Mouse (Mus musculus) heart, embryonic 15.5 days (tissue): Measurements from ENCODE around the gene Tuba1c. TPM values are rescaled to one million over a fixed set of nuclear protein-coding genes. Genes with fewer than 3 reads are reported as not detected.
A peak's percentile ranks its signal among the peaks of the same experiment; 100 is the strongest.
"Not testable (repeated sequence)": the region's sequence is repeated elsewhere in the genome, so short reads cannot be mapped to it uniquely, and the experiment has no call there.

Experiments used
- ATAC-seq: fragments of 200-750 bp; cut with Nextera tagmentation; replicated peaks from 2 replicates; pipeline ENCODE4 v1.8.0; 2017; ENCODE audit warnings: low read depth, moderate TSS enrichment; ENCODE audit not compliant: insufficient number of reproducible peaks, insufficient read depth, low FRiP score
- H3K27ac ChIP-seq: fragments of 300-500 bp; sonication (generic); 2 replicates; pipeline ENCODE4 v1.5.1; 2015; ENCODE audit warnings: mild to moderate bottlenecking, inconsistent platforms
- H3K27me3 ChIP-seq: fragments of 300-500 bp; sonication (generic); 2 replicates; pipeline ENCODE4 v1.6.1; 2015; ENCODE audit warnings: inconsistent platforms
- H3K36me3 ChIP-seq: fragments of 300-500 bp; sonication (generic); 2 replicates; pipeline ENCODE4 v1.6.1; 2015; ENCODE audit warnings: mild to moderate bottlenecking, inconsistent platforms
- H3K4me1 ChIP-seq: fragments of 300-500 bp; sonication (generic); replicated peaks from 2 replicates; pipeline ENCODE4 v1.6.1; 2015; ENCODE audit warnings: inconsistent platforms
- H3K4me2 ChIP-seq: fragments of 300-500 bp; sonication (generic); 2 replicates; pipeline ENCODE4 v1.6.1; 2015; ENCODE audit warnings: inconsistent platforms, mild to moderate bottlenecking, moderate library complexity
- H3K4me3 ChIP-seq: fragments of 300-500 bp; sonication (generic); 2 replicates; pipeline ENCODE4 v1.5.1; 2015; ENCODE audit warnings: mild to moderate bottlenecking, inconsistent platforms
- H3K9ac ChIP-seq: fragments of 300-500 bp; sonication (generic); 2 replicates; pipeline ENCODE4 v1.6.1; 2015; ENCODE audit warnings: mild to moderate bottlenecking, inconsistent platforms
- H3K9me3 ChIP-seq: fragments of 300-500 bp; sonication (generic); replicated peaks from 2 replicates; pipeline ENCODE4 v1.6.1; 2016; ENCODE audit warnings: inconsistent platforms
- WGBS: fragments of 180-500 bp; shearing (Covaris S2); methylation state at CpG from one replicate; pipeline ENCODE4 v1.1.7; 2015; ENCODE audit warnings: mixed read lengths; 5-methylcytosine and 5-hydroxymethylcytosine counted together
- polyA plus RNA-seq: library from polyadenylated mRNA; unstranded; fragments of >200 nt; fragmentation: Nextera tagmentation; extraction: Ambion mirVana; gene quantifications from 2 replicates; pipeline ENCODE4 v1.2.1, GENCODE M21; 2015

Tuba1c gene
- polyA plus RNA-seq, 1 experiment from 2014 or later, result 117 TPM

DNA sequence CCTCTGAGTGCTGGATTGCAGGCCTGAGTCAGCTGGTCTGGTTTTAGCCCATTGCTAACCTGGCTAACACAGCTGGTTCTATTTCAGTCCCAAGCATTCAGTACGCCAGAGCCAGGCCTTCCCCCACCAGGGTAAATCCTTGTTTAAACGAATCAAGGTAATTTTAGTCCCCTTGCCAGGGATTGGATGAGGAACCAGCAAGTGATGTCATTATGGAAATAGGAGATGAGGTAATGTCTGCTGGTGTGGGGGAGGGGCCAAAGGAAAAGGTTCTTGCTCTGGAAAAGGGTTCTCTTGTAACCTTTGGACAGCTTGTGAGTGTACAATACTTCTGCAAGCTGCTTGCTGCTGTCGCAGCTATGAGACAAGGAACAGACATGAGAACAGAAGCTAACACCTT lies 15.2 kb downstream of the Tuba1c start:
- Histone ChIP-seq H3K27me3 (0 out of 2 replicates have a peak, but pooled peaks cover 3% of the 10 kb centered on the region), H3K36me3 (no peaks in the 10 kb centered on the region), H3K9ac (no peak overlapping the region), H3K9me3 (no peaks in the 10 kb centered on the region), H3K4me2 (no peak overlapping the region), H3K4me3 (no peak overlapping the region), H3K4me1 (peaks cover 15% of the 10 kb centered on the region), H3K27ac (no peak overlapping the region)
- no peak for ATAC-seq
- 42% methylated on average over 3 of the region's 3 CpGs for WGBS

DNA sequence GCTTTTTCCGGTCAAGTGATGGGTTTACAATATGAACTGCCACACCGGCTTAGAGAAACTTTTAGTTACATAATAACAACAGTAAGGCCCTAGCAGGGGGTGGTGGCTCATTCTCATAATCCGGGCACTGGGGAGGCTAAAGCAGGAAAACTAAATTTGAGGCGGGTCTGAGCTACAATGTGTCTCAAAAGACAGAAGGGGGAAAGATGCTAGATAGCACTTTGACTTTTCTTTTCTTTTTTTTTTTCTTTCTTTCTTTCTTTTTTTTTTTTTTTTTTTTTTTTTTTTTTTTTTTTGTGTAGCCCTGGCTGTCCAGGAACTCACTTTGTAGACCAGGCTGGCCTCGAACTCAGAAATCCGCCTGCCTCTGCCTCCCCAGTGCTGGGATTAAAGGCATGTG lies 16.0 kb downstream of the Tuba1c start:
- H3K4me3 ChIP-seq, H3K27ac ChIP-seq, H3K27me3 ChIP-seq, H3K4me1 ChIP-seq, H3K9ac ChIP-seq, H3K9me3 ChIP-seq, ATAC-seq, H3K36me3 ChIP-seq, H3K4me2 ChIP-seq: not testable (repeated sequence)
- WGBS, result 70% methylated on average over 6 of the region's 6 CpGs

DNA sequence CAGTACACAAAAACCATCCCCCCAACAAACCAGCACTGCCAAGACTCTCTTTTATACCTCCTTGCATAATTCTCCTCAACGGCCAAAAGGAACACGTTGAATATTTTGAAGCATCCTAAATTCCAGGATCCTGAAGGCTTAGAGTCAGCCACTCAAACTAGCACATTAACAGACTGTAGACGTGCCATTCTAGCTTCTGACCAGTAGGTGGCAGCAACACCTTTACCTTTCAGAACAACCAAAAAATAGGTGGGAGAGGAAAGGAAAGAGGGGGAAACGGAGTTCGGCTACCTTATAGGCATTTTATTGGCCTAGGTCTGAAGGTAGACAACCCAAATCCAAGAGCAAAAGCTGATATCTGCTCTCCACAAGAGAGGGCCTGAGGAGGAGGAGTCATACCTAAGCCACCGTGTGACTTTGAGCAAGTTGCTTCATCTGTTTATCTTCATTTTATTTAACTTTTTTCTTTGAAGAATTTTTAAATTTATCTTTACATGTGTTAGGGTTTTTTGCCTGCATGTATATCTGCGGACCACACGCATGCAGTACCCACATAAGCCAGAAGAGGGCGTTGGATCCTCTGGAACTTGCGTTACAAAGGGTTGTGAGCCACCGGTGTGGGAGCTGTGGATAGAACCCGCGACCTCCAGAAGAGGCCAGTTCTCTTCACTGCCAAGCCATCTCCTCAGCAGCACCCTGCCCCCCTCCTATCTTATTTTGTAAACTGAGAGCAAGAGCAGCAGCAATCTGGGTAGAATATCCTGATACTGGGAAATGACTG lies 20.0 kb downstream of the Tuba1c start:
- Histone ChIP-seq H3K4me2 (no peak overlapping the region), H3K27me3 (peaks cover 38% of the 10 kb centered on the region), H3K27ac (no peak overlapping the region), H3K36me3 (no peaks in the 10 kb centered on the region), H3K9ac (no peak overlapping the region), H3K9me3 (no peaks in the 10 kb centered on the region), H3K4me3 (no peak overlapping the region), H3K4me1 (peaks cover under 1% of the 10 kb centered on the region; the same call in 1 of the 2 replicates)
- 27% methylated on average over 13 of the region's 13 CpGs for WGBS
- ATAC-seq, result no peak

DNA sequence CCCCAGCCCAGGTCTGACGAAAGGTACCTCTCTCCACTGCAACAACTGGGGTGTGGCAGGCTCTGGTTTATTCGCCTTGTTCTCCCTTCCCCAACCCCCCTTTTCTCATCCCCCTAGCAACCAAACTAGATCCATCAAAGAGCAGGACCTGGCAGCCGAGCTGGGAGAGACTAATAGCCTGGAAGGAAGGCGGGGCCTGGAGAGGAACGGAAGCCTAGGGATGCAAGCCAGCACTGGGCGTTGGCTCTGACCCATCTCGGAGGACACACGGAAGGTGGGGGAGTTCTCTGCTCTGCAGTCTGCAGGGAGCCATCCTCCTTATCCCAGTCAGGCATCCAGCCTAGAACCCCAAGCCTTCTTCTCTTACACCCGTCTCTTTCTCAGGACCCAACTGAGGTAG lies 23.7 kb downstream of the Tuba1c start:
- ATAC-seq, result no peak
- 21% methylated on average over 9 of the region's 9 CpGs for WGBS
- Histone ChIP-seq H3K9ac (no peak overlapping the region), H3K36me3 (no peaks in the 10 kb centered on the region), H3K9me3 (no peaks in the 10 kb centered on the region), H3K4me3 (no peak overlapping the region), H3K4me1 (peaks cover 26% of the 10 kb centered on the region), H3K27ac (no peak overlapping the region), H3K4me2 (no peak overlapping the region), H3K27me3 (peaks cover 72% of the 10 kb centered on the region)

DNA sequence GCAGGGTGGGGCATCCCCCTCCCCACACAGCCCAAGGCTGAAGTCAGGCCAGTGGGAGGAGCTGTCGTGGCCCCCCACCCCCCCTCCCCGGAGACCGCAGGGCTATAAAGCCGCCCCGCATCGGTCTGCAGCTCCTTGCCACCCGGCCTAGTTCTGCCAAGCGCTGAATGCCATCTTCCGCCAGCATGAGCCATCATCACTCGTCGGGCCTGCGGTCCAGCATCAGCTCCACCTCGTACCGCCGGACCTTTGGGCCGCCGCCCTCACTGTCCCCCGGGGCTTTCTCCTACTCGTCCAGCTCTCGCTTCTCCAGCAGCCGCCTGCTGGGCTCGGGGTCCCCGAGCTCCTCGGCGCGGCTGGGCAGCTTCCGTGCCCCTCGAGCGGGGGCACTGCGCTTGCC lies 25.3 kb downstream of the Tuba1c start, which contains the start of gene Prph:
Prph (plus strand) TSS at position 135 of the 400 bp plus-strand sequence.
- Histone ChIP-seq H3K36me3 (no peaks in the 10 kb centered on the region), H3K27ac (no peak within 1 kb of the TSS), H3K4me3 (peak within 1 kb of the TSS; percentile 49), H3K9ac (peak within 1 kb of the TSS; percentile 44), H3K4me1 (peaks cover 26% of the 10 kb centered on the region), H3K9me3 (no peaks in the 10 kb centered on the region), H3K27me3 (peaks cover 88% of the 10 kb centered on the region), H3K4me2 (peak within 1 kb of the TSS; percentile 88)
- 1% methylated on average over 30 of the region's 30 CpGs for WGBS
- ATAC-seq, result 0 out of 2 replicates have a peak, but pooled peaks have one; percentile 25

DNA sequence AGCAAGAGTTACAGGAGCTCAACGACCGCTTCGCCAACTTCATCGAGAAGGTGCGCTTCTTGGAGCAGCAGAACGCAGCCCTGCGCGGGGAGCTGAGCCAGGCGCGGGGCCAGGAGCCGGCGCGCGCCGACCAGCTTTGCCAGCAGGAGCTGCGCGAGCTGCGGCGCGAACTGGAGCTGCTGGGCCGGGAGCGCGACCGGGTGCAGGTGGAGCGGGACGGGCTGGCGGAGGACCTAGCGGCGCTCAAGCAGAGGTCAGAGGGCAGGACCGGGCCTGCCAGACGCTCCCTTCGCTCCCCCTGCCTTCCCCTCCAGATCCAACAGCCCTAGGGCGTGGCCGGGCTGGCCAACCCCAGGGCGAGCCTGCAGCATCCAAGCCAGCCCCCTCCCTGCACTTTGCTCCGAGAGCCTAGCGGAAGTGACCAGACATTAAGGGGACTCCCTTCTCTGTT lies 25.8 kb downstream of the Tuba1c start:
- WGBS, result under 1% methylated on average over 33 of the region's 37 CpGs
- no peak for ATAC-seq
- no peak overlapping the region for H3K27ac ChIP-seq
- peaks cover 92% of the 10 kb centered on the region for H3K27me3 ChIP-seq
- H3K4me3 ChIP-seq, result peak overlapping the region; percentile 49
- no peaks in the 10 kb centered on the region for H3K9me3 ChIP-seq
- peak overlapping the region; percentile 88 for H3K4me2 ChIP-seq
- no peaks in the 10 kb centered on the region for H3K36me3 ChIP-seq
- H3K9ac ChIP-seq, result peak overlapping the region; percentile 44
- peaks cover 26% of the 10 kb centered on the region for H3K4me1 ChIP-seq

DNA sequence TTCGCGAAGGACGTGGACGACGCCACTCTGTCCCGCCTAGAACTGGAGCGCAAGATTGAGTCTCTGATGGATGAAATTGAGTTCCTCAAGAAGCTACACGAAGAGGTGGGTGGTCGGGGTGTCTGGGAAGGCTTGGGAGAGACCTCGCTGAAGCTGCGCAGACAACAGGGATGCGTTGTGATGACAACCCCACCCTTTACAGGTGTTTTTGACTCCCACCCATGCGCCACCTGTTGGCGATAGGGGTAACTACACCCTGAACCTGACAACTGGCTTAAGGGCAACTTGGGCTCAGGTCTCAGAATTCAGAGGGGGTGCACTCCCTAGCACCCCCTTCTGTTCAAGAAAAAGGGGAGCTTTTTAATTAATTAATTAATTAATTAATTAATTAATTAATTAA lies 26.6 kb downstream of the Tuba1c start:
- peak overlapping the region; percentile 49 for H3K4me3 ChIP-seq
- WGBS, result 7% methylated on average over 14 of the region's 14 CpGs
- H3K36me3 ChIP-seq, result no peaks in the 10 kb centered on the region
- ATAC-seq, result no peak
- H3K27ac ChIP-seq, result no peak overlapping the region
- peaks cover 26% of the 10 kb centered on the region for H3K4me1 ChIP-seq
- no peaks in the 10 kb centered on the region for H3K9me3 ChIP-seq
- peaks cover 95% of the 10 kb centered on the region for H3K27me3 ChIP-seq
- no peak overlapping the region for H3K9ac ChIP-seq
- peak overlapping the region; percentile 88 for H3K4me2 ChIP-seq

DNA sequence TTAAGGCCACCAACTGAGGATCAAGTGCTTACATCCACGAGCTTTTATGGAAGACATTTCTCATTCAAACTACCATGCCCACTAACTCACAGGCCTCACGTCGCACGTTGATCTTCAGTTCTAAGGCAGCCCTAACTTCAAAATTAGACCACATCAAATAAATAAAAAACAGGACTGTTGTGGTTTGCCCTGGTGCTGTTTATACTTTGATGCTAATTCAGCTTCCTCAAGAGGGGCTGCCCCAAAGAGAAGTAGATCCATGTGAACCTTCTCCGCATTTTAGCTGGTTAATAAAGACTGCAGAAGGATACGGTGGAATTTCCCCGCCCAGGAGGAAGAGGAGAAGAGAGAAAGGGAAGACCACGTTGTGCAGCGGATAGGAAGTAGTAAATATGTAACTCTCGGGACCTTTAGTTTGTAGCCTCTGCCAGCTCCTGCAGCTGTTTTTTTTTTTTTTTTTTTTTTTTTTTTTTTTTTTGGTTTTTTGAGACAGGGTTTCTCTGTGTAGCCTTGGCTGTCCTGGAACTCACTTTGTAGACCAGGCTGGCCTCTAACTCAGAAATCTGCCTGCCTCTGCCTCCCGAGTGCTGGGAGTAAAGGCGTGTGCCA lies 36.0 kb downstream of the Tuba1c start:
- WGBS, result 72% methylated on average over 12 of the region's 12 CpGs
- Histone ChIP-seq H3K4me2 (no peak overlapping the region), H3K27me3 (peaks cover 12% of the 10 kb centered on the region), H3K9me3 (no peaks in the 10 kb centered on the region), H3K27ac (no peak overlapping the region), H3K9ac (no peak overlapping the region), H3K4me3 (no peak overlapping the region), H3K36me3 (no peaks in the 10 kb centered on the region), H3K4me1 (no peaks in the 10 kb centered on the region)
- no peak for ATAC-seq

DNA sequence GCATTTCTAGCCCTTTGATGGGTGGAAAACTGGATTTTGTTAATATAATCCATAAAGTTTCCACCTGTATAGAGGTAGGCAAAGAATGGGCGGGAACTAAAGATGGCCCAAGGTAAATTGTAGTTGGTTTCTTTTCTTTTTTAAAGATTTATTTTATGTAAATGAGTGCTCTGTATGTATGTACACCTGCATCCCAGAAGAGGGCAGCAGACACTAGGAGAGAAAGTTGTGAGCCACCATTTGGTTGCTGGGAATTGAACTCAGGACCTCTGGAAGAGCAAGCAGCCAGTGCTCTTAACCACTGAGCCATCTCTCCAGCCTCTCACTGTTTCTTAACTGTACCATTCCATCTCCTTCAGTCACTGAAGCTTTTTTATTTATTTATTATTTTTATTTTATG lies 42.3 kb downstream of the Tuba1c start:
- H3K27me3 ChIP-seq, result no peaks in the 10 kb centered on the region

DNA sequence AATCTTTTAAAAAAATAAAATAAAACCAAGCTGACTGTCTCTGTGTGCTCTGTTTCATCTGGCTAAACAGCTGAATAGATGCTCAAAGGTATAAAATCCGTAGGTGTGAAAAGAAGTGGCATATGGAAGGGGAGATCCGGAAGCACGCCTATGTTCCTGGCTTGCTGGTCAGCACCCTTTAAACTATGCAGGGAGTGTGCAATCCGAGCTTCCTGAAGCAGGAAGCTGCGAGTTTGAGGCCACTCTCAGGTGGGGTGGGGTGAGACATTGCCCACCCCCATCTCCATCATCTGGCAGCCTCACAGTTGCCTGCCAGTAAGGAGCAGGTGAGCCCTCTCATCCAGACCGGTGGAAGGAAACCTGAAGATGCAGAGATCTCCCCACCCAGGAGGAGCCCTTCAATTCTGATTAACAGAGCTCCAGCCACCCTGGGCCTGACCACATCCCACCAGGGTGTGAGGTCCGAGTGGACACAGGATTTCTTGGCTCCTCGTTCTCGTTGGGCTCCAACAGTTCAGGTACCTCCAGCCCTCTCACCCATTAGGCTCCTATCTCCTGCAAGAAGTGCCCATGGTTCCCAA lies 44.4 kb downstream of the Tuba1c start, which contains the start of gene Troap:
Troap (plus strand) TSS at position 557 of the 581 bp plus-strand sequence.
- ATAC-seq, result peak; percentile 33
- no peaks in the 10 kb centered on the region for H3K27me3 ChIP-seq
- peak within 1 kb of the TSS; percentile 60 for H3K4me3 ChIP-seq
- WGBS, result 20% methylated on average over 9 of the region's 9 CpGs
- peak within 1 kb of the TSS; percentile 93 for H3K27ac ChIP-seq
- peak within 1 kb of the TSS; percentile 57 for H3K9ac ChIP-seq
- peak within 1 kb of the TSS; percentile 75 for H3K4me2 ChIP-seq
- peaks cover 22% of the 10 kb centered on the region for H3K4me1 ChIP-seq
- peaks cover 7% of the 10 kb centered on the region; the same call in 1 of the 2 replicates for H3K36me3 ChIP-seq
- H3K9me3 ChIP-seq, result no peaks in the 10 kb centered on the region

More for the DNA sequence above, 42.3 kb downstream of the Tuba1c start:
- Histone ChIP-seq H3K9me3 (no peaks in the 10 kb centered on the region), H3K9ac (no peak overlapping the region), H3K4me1 (peaks cover 16% of the 10 kb centered on the region), H3K36me3 (no peaks in the 10 kb centered on the region), H3K4me3 (no peak overlapping the region), H3K27ac (no peak overlapping the region), H3K4me2 (no peak overlapping the region)
- 84% methylated on average over 1 of the region's 1 CpGs for WGBS
- no peak for ATAC-seq

DNA sequence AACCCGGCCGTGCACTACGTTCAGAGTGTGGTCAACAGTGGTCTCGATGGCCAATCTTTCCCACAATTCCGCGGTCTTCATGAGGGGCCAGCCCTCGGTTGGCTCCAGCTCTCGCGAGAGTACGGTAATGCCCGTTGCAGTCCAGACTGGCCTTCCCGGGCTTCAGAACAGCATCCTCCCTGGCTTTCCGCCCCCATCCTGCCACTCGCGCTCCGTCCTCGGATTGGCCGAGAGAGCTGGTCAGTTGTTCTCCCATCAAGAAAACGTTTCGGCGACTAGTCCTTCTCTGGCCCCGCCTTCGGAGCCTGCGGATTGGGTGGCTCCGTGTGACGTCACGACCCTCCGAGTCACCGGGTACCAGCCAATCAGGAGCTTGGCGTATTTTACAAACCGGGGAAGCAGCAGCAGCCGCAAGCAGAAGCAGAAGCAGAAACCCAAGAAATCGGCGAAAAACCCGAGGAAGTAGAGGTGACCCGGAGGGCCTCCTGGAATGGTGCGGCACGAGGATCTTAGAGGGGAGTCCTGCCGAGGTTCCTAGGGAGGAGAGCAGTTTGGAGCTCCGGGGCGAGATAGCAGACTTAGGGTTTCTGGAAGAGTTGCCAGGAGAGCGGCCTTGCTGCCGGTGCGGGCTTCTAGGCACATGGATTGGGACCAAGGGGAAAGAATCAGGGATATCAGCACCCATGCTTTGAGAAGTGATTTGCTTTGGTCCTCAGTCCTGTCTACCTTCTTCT lies 45.1 kb downstream of the Tuba1c start:
- Histone ChIP-seq H3K36me3 (peaks cover 7% of the 10 kb centered on the region; the same call in 1 of the 2 replicates), H3K4me1 (peaks cover 22% of the 10 kb centered on the region), H3K9ac (peak overlapping the region; percentile 57), H3K9me3 (no peaks in the 10 kb centered on the region), H3K4me3 (peak overlapping the region; percentile 60), H3K4me2 (peak overlapping the region; percentile 75), H3K27ac (peak overlapping the region; percentile 93), H3K27me3 (no peaks in the 10 kb centered on the region)
- under 1% methylated on average over 44 of the region's 44 CpGs for WGBS
- ATAC-seq, result peak; percentile 96
